Mouse (Mus musculus) adrenal gland, adult 2 months (tissue): ENCODE measurements at regions not wholly inside any gene's neighbourhood (a gene's known extent, or its start where the extent isn't known, plus 50 kb on each side); places are given as distances from the start of the nearest gene placed in this dataset.
"Not testable (repeated sequence)": the region's sequence is repeated elsewhere in the genome, so short reads cannot be mapped to it uniquely, and the experiment has no call there.

Experiments
- DNase-seq: peaks from one replicate; pipeline ENCODE4 v3.0.0; 2021

DNA sequence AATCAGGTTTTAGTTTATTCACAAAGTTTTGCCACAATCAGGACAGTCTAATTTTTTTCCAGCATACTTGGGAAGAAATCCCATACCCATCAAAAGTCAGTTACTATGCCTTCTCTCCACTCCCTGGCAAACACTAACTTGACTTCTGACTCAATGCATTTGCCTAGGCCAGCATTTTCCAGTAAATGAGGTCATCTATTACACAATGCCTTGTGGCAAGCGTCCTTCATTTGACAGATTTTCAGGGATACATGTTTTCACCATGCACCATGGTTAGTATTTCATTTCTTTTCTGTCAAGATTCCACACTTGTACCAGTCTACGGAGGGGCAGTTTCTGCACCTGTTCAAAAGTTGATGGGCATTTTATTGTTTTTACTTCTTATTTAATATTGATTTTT is 88.4 kb upstream of the Slc2a12 start:
- peak; percentile 71 for DNase-seq

- DNase-seq: not testable (repeated sequence)
These were observed 75.4 kb upstream of the Slc2a12 start for GRCm38 (mm10) chr10:22569250-22570010.

- not testable (repeated sequence) for DNase-seq
These were observed 70.8 kb upstream of the Slc2a12 start for GRCm38 (mm10) chr10:22574048-22574447.

DNA sequence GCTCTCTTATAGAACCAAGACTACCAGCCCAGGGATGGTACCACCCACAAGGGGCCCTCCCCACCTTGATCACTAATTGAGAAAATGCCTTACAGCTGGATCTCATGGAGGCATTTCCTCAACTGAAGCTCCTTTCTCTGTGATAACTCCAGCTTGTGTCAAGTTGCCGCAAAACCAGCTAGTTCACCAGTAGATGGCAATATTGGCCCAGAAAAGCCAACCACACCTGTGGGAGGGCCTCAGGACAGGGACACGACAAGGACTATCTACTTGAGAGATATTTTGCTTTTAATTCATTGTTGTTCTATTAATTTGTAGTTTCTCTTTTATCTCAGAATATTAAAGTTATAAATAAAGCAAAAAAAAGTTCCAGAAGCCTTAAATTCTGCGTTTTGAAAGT is 65.4 kb upstream of the Slc2a12 start:
- peak; percentile 39 for DNase-seq

DNA sequence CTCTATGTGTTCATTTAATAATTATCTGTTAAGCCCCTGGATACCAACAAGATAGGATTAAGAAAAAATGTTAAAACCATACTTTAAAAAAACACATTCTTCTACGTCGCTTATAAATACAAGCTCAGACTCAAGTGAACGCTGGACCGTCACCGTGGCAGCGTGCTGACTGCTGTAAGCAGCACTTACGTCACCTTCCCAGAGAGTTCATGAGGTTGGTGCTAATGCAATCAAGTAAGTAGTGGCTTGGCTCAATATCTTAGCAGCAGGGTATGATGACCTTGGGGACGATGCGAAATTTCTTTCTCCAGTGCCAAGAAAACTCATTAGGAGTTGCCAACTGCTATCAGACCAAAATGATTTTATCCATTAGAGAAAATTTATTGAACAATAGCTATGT is 63.5 kb upstream of the Slc2a12 start:
- DNase-seq: not testable (repeated sequence)

DNA sequence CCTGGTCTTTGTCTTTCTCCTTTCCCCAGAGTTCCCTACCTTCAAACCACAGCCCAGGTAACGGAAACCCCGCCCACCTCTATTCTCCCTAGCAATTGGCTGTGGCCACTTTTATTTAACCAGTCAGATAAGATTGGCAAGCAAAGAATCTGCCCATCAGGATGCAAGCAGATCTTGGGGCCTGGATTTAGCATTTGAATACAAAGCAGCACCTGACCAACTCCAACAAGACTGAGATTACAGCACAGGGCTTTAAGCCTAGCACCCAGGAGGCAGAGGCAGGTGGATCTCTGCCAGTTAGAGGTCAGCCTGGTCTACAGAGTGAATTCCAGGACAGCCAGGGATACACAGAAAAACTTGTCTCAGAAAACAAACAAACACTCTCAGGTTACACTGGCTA is 61.5 kb upstream of the Slc2a12 start:
- DNase-seq: not testable (repeated sequence)

DNA sequence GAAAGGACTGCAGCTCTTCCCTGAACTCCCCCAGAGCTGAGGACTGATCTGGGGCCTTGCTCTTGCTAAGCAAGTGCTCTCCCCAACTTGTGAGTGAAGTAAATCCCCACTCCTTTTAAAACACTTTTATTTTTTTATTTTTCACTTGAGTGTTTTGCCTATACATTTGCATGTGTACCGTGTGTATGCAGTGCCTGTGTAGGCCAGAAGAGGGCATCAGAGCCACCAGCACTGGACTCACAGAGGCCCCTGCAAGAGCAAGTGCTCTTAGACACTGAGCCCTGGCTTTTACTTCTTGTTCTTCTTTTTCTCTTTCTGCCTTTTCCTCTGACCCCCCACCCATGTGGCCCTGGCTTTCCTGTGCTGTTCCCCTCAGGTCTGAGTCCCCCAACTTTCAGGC is 56.2 kb upstream of the Slc2a12 start:
- DNase-seq: not testable (repeated sequence)

DNA sequence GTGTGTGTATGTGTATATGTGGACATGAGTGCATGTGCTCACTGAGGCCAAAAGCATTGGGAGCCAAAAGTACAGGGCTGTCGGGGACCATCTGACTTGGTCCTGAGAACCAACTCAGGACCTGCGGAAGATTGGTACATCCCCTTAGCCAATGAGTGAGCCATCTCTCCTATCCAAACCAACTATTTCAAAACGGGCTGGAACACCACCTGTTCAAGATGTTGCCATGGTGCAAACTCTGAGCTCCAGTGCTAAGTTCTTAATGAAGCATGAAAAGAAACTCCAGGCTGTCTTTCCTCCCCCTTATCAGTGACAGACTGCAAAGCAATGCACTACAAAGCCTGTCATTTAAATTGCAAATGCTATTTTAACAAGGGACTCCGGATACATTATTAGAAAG is 53.1 kb upstream of the Slc2a12 start:
- not testable (repeated sequence) for DNase-seq

- DNase-seq: not testable (repeated sequence)
These were observed 52.6 kb upstream of the Slc2a12 start for GRCm38 (mm10) chr10:22592189-22592603.

GRCm38 (mm10) chr10:22592752-22593151 is 52.1 kb upstream of the Slc2a12 start:
- not testable (repeated sequence) for DNase-seq
